Mouse (Mus musculus) limb, embryonic 11.5 days (tissue): Measurements from ENCODE around the gene Tbc1d24. TPM values are rescaled to one million over a fixed set of nuclear protein-coding genes. Genes with fewer than 3 reads are reported as not detected.

Experiments used
- ATAC-seq: fragments of 200-750 bp; cut with Nextera tagmentation; 2 replicates; pipeline ENCODE4 v1.8.0; 2017; ENCODE audit warnings: low read depth; ENCODE audit not compliant: insufficient number of reproducible peaks, low FRiP score, low TSS enrichment
- DNase-seq: peaks from one replicate; pipeline ENCODE4 v3.0.0-alpha.2; 2015; ENCODE audit warnings: low spot score
- H3K27ac ChIP-seq: fragments of 300-500 bp; sonication (generic); replicated peaks from 2 replicates; pipeline ENCODE4 v1.5.1; 2014; ENCODE audit warnings: low read depth, mild to moderate bottlenecking, low read length
- H3K27me3 ChIP-seq: fragments of 300-500 bp; sonication (generic); 2 replicates; pipeline ENCODE4 v1.6.1; 2014; ENCODE audit warnings: mild to moderate bottlenecking, low read length, mixed read lengths; ENCODE audit not compliant: control insufficient read depth, insufficient read depth
- H3K36me3 ChIP-seq: fragments of 300-500 bp; sonication (generic); 2 replicates; pipeline ENCODE4 v1.6.1; 2014; ENCODE audit warnings: mild to moderate bottlenecking, low read length, moderate library complexity, mixed read lengths; ENCODE audit not compliant: control insufficient read depth, insufficient read depth
- H3K4me1 ChIP-seq: fragments of 300-500 bp; sonication (generic); 2 replicates; pipeline ENCODE4 v1.6.1; 2014; ENCODE audit warnings: low read length, mixed read lengths; ENCODE audit not compliant: control insufficient read depth, insufficient read depth
- H3K4me2 ChIP-seq: fragments of 300-500 bp; sonication (generic); 2 replicates; pipeline ENCODE4 v1.6.1; 2014; ENCODE audit warnings: low read depth, mild to moderate bottlenecking, moderate library complexity; ENCODE audit not compliant: severe bottlenecking
- H3K4me3 ChIP-seq: fragments of 300-500 bp; sonication (generic); 2 replicates; pipeline ENCODE4 v1.5.1; 2014; ENCODE audit warnings: low read depth, low read length
- H3K9ac ChIP-seq: fragments of 300-500 bp; sonication (generic); 2 replicates; pipeline ENCODE4 v1.6.1; 2014; ENCODE audit warnings: mild to moderate bottlenecking, low read length
- H3K9me3 ChIP-seq: fragments of 300-500 bp; sonication (generic); 2 replicates; pipeline ENCODE4 v1.6.1; 2016; ENCODE audit warnings: low read length; ENCODE audit not compliant: control insufficient read depth
- WGBS: fragments of 180-500 bp; shearing (Covaris S2); extraction: QIAGEN DNeasy Blood & Tissue Kit; methylation state at CpG from one replicate; pipeline ENCODE4 v1.1.7; 2014; 5-methylcytosine and 5-hydroxymethylcytosine counted together
- polyA plus RNA-seq: library from polyadenylated mRNA; unstranded; fragments of >200 nt; fragmentation: Nextera tagmentation; extraction: Ambion mirVana; gene quantifications from 2 replicates; pipeline ENCODE4 v1.2.1, GENCODE M21; 2014

The Tbc1d24 gene
- polyA plus RNA-seq, 1 experiment from 2014 or later = 5.2 TPM

DNA sequence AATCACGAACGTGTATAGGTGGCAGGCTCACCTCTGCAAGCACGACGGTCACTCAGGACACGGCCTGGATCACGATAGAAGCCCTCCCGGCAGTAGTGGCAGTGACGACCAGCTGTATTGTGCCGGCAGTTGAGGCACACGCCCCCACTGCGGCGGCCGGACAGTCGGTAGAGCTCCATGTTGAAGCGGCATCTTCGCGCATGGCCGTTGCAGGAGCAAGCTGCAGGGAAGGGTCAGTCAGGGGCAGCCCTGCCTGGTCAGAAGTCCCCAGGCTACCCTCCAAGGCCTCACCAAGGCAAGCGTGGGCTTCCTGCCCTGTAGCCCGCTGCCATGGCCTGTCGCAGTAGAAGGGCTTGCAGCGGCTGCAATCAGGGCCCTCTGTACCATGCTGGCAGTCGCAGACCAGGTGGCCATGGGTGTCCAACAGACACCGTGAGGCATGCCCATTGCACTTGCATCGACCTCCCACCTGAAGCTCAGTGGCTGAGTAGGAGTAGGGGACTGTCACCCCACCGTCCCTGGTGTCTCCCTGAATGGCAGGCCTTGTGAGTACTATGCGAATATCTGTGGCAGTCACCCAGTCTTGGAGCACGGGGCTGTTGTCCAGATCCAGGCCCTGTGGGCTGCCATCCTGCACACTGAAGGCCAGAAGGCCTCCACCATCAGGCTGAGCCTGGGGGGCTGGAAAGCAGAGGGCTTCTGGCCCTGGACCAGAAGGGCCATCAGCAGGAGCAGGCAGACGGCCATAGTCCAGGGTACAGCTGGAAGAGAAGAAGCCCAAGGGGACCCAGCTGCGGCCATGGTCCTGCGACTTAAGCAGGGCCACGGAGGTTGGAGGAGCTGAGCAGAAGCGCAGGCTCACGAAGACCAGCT is 2.6 kb upstream of the Tbc1d24 start:
- Histone ChIP-seq H3K4me3 (peak overlapping the region; percentile 62), H3K4me1 (peaks cover 68% of the 10 kb centered on the region), H3K27ac (peak overlapping the region; percentile 88), H3K9me3 (no peaks in the 10 kb centered on the region), H3K36me3 (no peaks in the 10 kb centered on the region), H3K4me2 (peak overlapping the region; percentile 86), H3K27me3 (peaks cover 3% of the 10 kb centered on the region; the same call in 1 of the 2 replicates), H3K9ac (peak overlapping the region; percentile 78)
- ATAC-seq (no peak), DNase-seq (peak; percentile 36)
- 56% methylated on average over 34 of the region's 34 CpGs for WGBS

DNA sequence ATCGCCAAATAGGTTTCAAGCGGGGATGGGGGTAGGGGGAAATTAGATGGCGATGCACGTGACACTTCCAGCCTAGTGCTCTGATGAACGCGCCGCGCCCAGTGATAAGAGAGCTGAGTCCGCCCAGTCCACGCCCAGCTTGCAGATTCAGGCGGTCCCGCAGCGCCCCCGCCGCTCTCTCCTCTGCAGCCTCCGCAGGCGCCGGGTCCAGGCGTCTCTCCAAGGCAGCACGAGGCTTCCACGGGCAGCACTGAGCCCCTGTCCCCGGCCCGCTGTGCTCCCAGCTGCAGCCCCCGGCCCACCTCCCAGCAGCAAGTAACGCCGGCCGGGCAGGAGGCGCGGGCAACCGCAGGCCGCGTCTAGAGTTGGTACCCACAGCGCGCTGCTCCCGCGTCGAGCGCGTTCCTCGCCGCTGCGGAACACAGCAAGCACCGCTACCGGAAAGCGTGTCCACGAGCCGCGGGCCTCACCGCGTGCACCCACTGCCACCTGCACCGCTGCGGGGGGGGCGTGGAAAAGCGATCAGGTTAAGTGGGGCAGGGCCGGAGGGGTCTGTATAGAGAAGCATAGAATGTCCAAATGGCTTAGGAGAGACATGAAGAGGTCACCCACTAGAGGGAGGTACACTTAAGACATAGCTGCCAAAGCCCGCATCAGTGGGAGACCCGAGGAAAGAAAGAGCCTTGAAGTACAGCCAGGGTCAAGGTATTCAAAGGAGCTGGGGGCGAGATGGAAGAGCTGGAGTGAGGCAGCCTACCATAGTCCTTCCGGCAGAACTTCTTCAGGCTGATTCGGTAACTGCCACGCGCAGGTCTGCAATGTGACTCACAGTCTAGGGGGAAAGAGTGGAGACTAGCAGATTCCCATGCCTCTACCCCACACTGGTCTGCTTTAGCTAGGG is 1.3 kb upstream of the Tbc1d24 start:
- H3K9ac ChIP-seq = peak overlapping the region; percentile 67
- ATAC-seq = no peak
- peaks cover 68% of the 10 kb centered on the region for H3K4me1 ChIP-seq
- DNase-seq = peak; percentile 64
- peak overlapping the region; percentile 62 for H3K4me3 ChIP-seq
- peak overlapping the region; percentile 86 for H3K4me2 ChIP-seq
- H3K27me3 ChIP-seq = peaks cover 3% of the 10 kb centered on the region; the same call in 1 of the 2 replicates
- no peaks in the 10 kb centered on the region for H3K36me3 ChIP-seq
- WGBS = 6% methylated on average over 62 of the region's 62 CpGs
- H3K9me3 ChIP-seq = no peaks in the 10 kb centered on the region
- 0 out of 2 replicates have a peak overlapping the region, but pooled peaks have one; percentile 8 for H3K27ac ChIP-seq

DNA sequence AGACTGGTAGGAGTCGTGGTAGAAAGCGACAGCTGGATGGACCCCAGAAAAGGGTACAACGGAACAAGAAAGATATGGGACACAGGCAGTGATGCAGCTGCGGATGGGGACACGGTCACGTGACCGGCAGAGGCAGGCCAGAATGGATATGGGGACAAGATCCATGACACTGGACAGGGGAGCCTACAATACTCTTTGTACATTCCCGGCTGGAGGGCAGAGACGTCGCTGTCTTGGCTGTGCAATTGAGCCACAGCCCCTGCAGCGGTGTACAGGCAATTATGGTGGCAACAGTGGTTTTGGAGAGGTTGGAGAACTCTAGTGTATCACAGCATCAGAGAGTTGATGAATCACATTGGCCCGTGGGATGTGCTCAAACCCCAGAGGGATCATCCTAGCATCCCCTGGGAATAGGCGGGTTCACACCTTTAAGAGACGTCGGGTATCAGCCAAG is 573 bp upstream of the Tbc1d24 start:
- ATAC-seq (no peak), DNase-seq (no peak)
- Histone ChIP-seq H3K36me3 (no peaks in the 10 kb centered on the region), H3K9ac (peak overlapping the region; percentile 67), H3K4me1 (peaks cover 62% of the 10 kb centered on the region), H3K27me3 (peaks cover 3% of the 10 kb centered on the region; the same call in 1 of the 2 replicates), H3K9me3 (no peaks in the 10 kb centered on the region), H3K4me2 (peak overlapping the region; percentile 86), H3K27ac (no peak overlapping the region), H3K4me3 (peak overlapping the region; percentile 62)
- 11% methylated on average over 15 of the region's 15 CpGs for WGBS

DNA sequence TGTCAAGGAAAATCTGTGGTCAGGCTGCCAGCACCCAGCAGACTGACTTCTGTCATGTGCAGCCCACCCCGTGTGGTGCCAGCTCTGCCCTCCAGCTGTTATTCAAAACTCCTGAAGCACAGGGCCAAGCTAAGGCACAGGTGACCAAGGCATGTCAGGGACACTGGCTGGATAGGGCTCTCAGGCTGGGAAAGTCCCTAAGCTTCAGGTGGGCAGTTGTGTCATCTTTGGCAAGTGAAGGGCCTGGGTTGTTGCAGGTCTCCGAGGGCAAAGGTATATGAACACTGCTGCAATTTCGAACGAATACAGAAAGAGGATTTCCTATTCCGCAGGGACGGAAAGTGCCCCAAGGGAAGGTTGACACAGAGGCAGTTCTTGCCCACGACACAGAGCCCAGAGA is 516 bp downstream of the Tbc1d24 start:
- Histone ChIP-seq H3K27me3 (peaks cover 3% of the 10 kb centered on the region; the same call in 1 of the 2 replicates), H3K4me1 (peaks cover 51% of the 10 kb centered on the region), H3K4me3 (peak overlapping the region; percentile 62), H3K36me3 (no peaks in the 10 kb centered on the region), H3K9me3 (no peaks in the 10 kb centered on the region), H3K4me2 (peak overlapping the region; percentile 86), H3K9ac (peak overlapping the region; percentile 60), H3K27ac (no peak overlapping the region)
- 18% methylated on average over 7 of the region's 7 CpGs for WGBS
- ATAC-seq (no peak), DNase-seq (peak; percentile 35)

DNA sequence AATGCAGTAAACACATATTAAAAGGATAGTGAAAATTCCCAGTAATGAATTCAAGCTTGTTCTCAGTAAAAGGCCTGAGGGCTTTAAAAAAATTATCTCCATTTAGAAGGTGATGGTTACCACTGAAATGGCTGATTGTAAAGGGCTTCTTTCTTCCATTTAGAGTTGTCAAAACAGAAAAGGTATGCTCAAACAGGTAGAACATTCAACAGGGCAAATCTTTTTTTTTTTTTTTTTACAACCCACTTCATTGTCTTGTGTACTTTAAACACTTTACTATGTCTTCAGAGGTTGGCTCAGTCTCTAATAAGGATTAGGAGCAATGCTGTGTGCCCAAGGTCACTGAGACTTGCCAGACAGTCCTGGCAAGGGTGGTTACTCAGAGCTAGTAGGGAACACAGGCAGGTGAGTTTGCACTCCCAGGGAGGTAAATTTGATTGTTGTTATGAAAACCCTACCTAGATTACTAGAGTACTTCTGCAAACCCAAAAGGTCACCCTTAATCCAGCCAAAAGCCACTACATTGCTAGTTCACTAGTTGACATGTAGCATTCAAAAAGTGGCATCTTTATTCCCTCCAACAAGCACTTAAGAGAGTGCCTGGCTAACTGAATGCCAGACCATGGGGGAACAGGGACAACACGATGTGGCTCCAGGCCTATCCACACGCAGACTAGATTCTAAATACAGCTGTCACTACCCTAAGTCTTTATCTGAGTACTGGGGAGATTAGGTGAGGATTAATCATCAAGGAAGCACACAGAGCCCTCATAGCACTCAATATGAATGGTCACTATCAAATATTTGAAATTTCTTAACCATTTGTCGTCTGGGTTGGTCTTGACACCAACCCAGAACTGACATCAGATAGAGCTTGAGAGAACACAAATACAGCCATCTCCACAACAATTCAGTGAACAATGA is 1.5 kb downstream of the Tbc1d24 start:
- no peak for DNase-seq
- H3K9me3 ChIP-seq = no peaks in the 10 kb centered on the region
- no peak overlapping the region for H3K9ac ChIP-seq
- no peaks in the 10 kb centered on the region for H3K36me3 ChIP-seq
- ATAC-seq = no peak
- no peak overlapping the region; the same call in 1 of the 2 replicates for H3K4me2 ChIP-seq
- WGBS = 87% methylated on average over 3 of the region's 3 CpGs
- H3K4me3 ChIP-seq = no peak overlapping the region
- peaks cover 41% of the 10 kb centered on the region for H3K4me1 ChIP-seq
- H3K27me3 ChIP-seq = peaks cover 3% of the 10 kb centered on the region; the same call in 1 of the 2 replicates
- H3K27ac ChIP-seq = no peak overlapping the region

DNA sequence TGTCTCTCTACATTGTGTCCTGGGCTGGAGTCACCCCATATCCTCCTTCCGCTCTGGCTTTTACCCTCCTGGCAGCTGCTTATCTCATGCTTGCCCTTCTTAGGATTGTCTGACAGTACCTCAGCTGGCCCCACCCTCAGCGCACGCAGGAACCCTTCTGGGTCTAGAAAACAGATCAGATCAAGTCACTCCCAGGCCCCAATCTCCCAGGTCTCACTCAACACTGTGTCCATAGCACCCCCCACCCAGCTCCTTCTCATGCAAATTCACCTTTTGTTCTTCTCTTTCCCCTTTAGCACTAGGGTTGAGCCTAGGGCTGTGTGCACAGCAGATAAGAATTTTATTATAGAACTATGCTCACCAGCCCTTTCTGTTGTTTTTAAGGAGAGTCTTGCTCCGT is 2.3 kb downstream of the Tbc1d24 start:
- ATAC-seq (no peak), DNase-seq (no peak)
- Histone ChIP-seq H3K4me2 (no peak overlapping the region; the same call in 1 of the 2 replicates), H3K36me3 (no peaks in the 10 kb centered on the region), H3K27me3 (peaks cover 3% of the 10 kb centered on the region; the same call in 1 of the 2 replicates), H3K27ac (no peak overlapping the region), H3K4me1 (peaks cover 35% of the 10 kb centered on the region), H3K9me3 (no peaks in the 10 kb centered on the region), H3K4me3 (no peak overlapping the region), H3K9ac (no peak overlapping the region)
- WGBS = 61% methylated on average over 4 of the region's 4 CpGs

DNA sequence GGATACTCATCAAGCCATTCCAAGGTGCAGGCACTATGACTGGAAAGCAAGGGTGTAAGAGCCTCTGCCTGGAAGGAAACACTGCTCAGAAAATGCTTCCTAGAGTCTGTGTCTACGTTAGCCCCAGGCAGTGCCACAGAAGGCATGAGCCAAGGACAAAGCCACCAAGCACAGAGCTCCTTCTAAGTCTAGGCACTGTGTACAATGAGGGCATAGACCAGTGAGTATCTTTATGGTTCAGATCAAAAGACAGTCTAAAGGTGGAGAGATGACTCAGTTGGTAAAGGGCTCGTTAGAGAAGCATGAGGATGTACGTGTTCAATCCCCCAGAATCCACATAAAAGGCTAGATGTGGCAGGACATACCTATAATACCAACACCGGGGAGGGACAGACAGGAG is 4.3 kb downstream of the Tbc1d24 start:
- DNase-seq (no peak), ATAC-seq (no peak)
- Histone ChIP-seq H3K27me3 (no peaks in the 10 kb centered on the region; the same call in 1 of the 2 replicates), H3K27ac (no peak overlapping the region), H3K4me1 (peaks cover 16% of the 10 kb centered on the region), H3K36me3 (no peaks in the 10 kb centered on the region), H3K4me3 (no peak overlapping the region), H3K9ac (no peak overlapping the region), H3K4me2 (no peak overlapping the region), H3K9me3 (no peaks in the 10 kb centered on the region)
- WGBS = 80% methylated on average over 4 of the region's 4 CpGs
